Mouse (Mus musculus) limb, embryonic 11.5 days (tissue): Measurements from ENCODE around the gene Gpsm2. TPM values are rescaled to one million over a fixed set of nuclear protein-coding genes. Genes with fewer than 3 reads are reported as not detected.

Experiments
- ATAC-seq: fragments of 200-750 bp; cut with Nextera tagmentation; 2 replicates; pipeline ENCODE4 v1.8.0; 2017; ENCODE audit warnings: low read depth; ENCODE audit not compliant: insufficient number of reproducible peaks, low FRiP score, low TSS enrichment
- DNase-seq: peaks from one replicate; pipeline ENCODE4 v3.0.0-alpha.2; 2015; ENCODE audit warnings: low spot score
- H3K27ac ChIP-seq: fragments of 300-500 bp; sonication (generic); replicated peaks from 2 replicates; pipeline ENCODE4 v1.5.1; 2014; ENCODE audit warnings: low read depth, mild to moderate bottlenecking, low read length
- H3K27me3 ChIP-seq: fragments of 300-500 bp; sonication (generic); 2 replicates; pipeline ENCODE4 v1.6.1; 2014; ENCODE audit warnings: mild to moderate bottlenecking, low read length, mixed read lengths; ENCODE audit not compliant: control insufficient read depth, insufficient read depth
- H3K36me3 ChIP-seq: fragments of 300-500 bp; sonication (generic); 2 replicates; pipeline ENCODE4 v1.6.1; 2014; ENCODE audit warnings: mild to moderate bottlenecking, low read length, moderate library complexity, mixed read lengths; ENCODE audit not compliant: control insufficient read depth, insufficient read depth
- H3K4me1 ChIP-seq: fragments of 300-500 bp; sonication (generic); 2 replicates; pipeline ENCODE4 v1.6.1; 2014; ENCODE audit warnings: low read length, mixed read lengths; ENCODE audit not compliant: control insufficient read depth, insufficient read depth
- H3K4me2 ChIP-seq: fragments of 300-500 bp; sonication (generic); 2 replicates; pipeline ENCODE4 v1.6.1; 2014; ENCODE audit warnings: low read depth, mild to moderate bottlenecking, moderate library complexity; ENCODE audit not compliant: severe bottlenecking
- H3K4me3 ChIP-seq: fragments of 300-500 bp; sonication (generic); 2 replicates; pipeline ENCODE4 v1.5.1; 2014; ENCODE audit warnings: low read depth, low read length
- H3K9ac ChIP-seq: fragments of 300-500 bp; sonication (generic); 2 replicates; pipeline ENCODE4 v1.6.1; 2014; ENCODE audit warnings: mild to moderate bottlenecking, low read length
- H3K9me3 ChIP-seq: fragments of 300-500 bp; sonication (generic); 2 replicates; pipeline ENCODE4 v1.6.1; 2016; ENCODE audit warnings: low read length; ENCODE audit not compliant: control insufficient read depth
- WGBS: fragments of 180-500 bp; shearing (Covaris S2); extraction: QIAGEN DNeasy Blood & Tissue Kit; methylation state at CpG from one replicate; pipeline ENCODE4 v1.1.7; 2014; 5-methylcytosine and 5-hydroxymethylcytosine counted together
- polyA plus RNA-seq: library from polyadenylated mRNA; unstranded; fragments of >200 nt; fragmentation: Nextera tagmentation; extraction: Ambion mirVana; gene quantifications from 2 replicates; pipeline ENCODE4 v1.2.1, GENCODE M21; 2014

The Gpsm2 gene
- polyA plus RNA-seq, 1 experiment from 2014 or later = 95.4 TPM

GRCm38 (mm10) chr3:108646036-108646435 lies 76.1 kb downstream of the Gpsm2 start:
- Histone ChIP-seq H3K4me3 (no peak overlapping the region), H3K27ac (no peak overlapping the region), H3K36me3 (no peaks in the 10 kb centered on the region; the same call in 1 of the 2 replicates), H3K4me1 (no peaks in the 10 kb centered on the region), H3K27me3 (no peaks in the 10 kb centered on the region), H3K9ac (no peak overlapping the region), H3K4me2 (no peak overlapping the region), H3K9me3 (no peaks in the 10 kb centered on the region)
- ATAC-seq (no peak), DNase-seq (no peak)
- 51% methylated on average over 7 of the region's 7 CpGs for WGBS

GRCm38 (mm10) chr3:108644856-108645255 lies 77.3 kb downstream of the Gpsm2 start:
- H3K36me3 ChIP-seq = no peaks in the 10 kb centered on the region; the same call in 1 of the 2 replicates
- ATAC-seq (no peak), DNase-seq (no peak)
- H3K4me2 ChIP-seq = no peak overlapping the region
- no peak overlapping the region for H3K4me3 ChIP-seq
- no peaks in the 10 kb centered on the region for H3K4me1 ChIP-seq
- H3K27me3 ChIP-seq = no peaks in the 10 kb centered on the region
- no peak overlapping the region for H3K27ac ChIP-seq
- no peak overlapping the region for H3K9ac ChIP-seq
- no peaks in the 10 kb centered on the region for H3K9me3 ChIP-seq
- WGBS = 89% methylated on average over 3 of the region's 3 CpGs

GRCm38 (mm10) chr3:108640998-108641397 lies 81.1 kb downstream of the Gpsm2 start:
- Histone ChIP-seq H3K4me3 (no peak overlapping the region), H3K4me2 (no peak overlapping the region), H3K9me3 (no peaks in the 10 kb centered on the region), H3K4me1 (no peaks in the 10 kb centered on the region), H3K27ac (no peak overlapping the region), H3K36me3 (no peaks in the 10 kb centered on the region; the same call in 1 of the 2 replicates), H3K9ac (no peak overlapping the region), H3K27me3 (no peaks in the 10 kb centered on the region)
- DNase-seq = no peak
- ATAC-seq = no peak
- 84% methylated on average over 4 of the region's 4 CpGs for WGBS

- Histone ChIP-seq H3K4me1 (no peaks in the 10 kb centered on the region), H3K27ac (no peak overlapping the region), H3K9ac (no peak overlapping the region), H3K9me3 (no peaks in the 10 kb centered on the region), H3K4me3 (no peak overlapping the region), H3K4me2 (no peak overlapping the region), H3K27me3 (no peaks in the 10 kb centered on the region), H3K36me3 (no peaks in the 10 kb centered on the region)
- ATAC-seq = no peak
- 70% methylated on average over 4 of the region's 4 CpGs for WGBS
- no peak for DNase-seq
Measured at GRCm38 (mm10) chr3:108639412-108639811, 82.7 kb downstream of the Gpsm2 start.

- DNase-seq = no peak
Measured at GRCm38 (mm10) chr3:108634761-108635160, 87.3 kb downstream of the Gpsm2 start.

More at GRCm38 (mm10) chr3:108634761-108635160, 87.3 kb downstream of the Gpsm2 start:
- Histone ChIP-seq H3K4me1 (no peaks in the 10 kb centered on the region), H3K36me3 (no peaks in the 10 kb centered on the region), H3K9me3 (no peaks in the 10 kb centered on the region), H3K4me3 (no peak overlapping the region), H3K4me2 (no peak overlapping the region), H3K27me3 (no peaks in the 10 kb centered on the region), H3K9ac (no peak overlapping the region), H3K27ac (no peak overlapping the region)
- no peak for ATAC-seq
- WGBS = 92% methylated on average over 5 of the region's 5 CpGs

Other genes with a start within 250 kb of the Gpsm2 start
- gene 1700013F07Rik, start 188.2 kb downstream of the Gpsm2 start, polyA plus RNA-seq = 0.47 TPM in 1 of 2 replicates, not detected in the other
- gene 5330417C22Rik, start 185.8 kb downstream of the Gpsm2 start, polyA plus RNA-seq = 0.21 and 0.34 TPM in 2 replicates
- gene Tmem167b, start 159.8 kb downstream of the Gpsm2 start, polyA plus RNA-seq = 37.1 and 39.7 TPM in 2 replicates
- 48.1 and 54.8 TPM in 2 replicates for gene Taf13, start 150.6 kb downstream of the Gpsm2 start, polyA plus RNA-seq
- gene Wdr47, start 131.0 kb downstream of the Gpsm2 start, polyA plus RNA-seq = 8.3 and 9.3 TPM in 2 replicates
- gene Clcc1, start 68.4 kb downstream of the Gpsm2 start, polyA plus RNA-seq = 63.3 and 68.2 TPM in 2 replicates
- 0.09 and 0.40 TPM in 2 replicates for gene Aknad1, start 17.3 kb upstream of the Gpsm2 start, polyA plus RNA-seq
- gene Stxbp3, start 118.2 kb upstream of the Gpsm2 start, polyA plus RNA-seq = 26.0 and 27.0 TPM in 2 replicates
- gene Fndc7, start 167.7 kb upstream of the Gpsm2 start, polyA plus RNA-seq = 0.18 TPM in 1 of 2 replicates, not detected in the other
- gene Prpf38b, start 189.4 kb upstream of the Gpsm2 start, polyA plus RNA-seq = 79.9 and 81.2 TPM in 2 replicates
- gene Henmt1, start 217.6 kb upstream of the Gpsm2 start, polyA plus RNA-seq = 0.54 and 1.0 TPM in 2 replicates
- gene Gm9857, start 218.1 kb upstream of the Gpsm2 start, polyA plus RNA-seq = not detected in 2 replicates